Mouse (Mus musculus) CH12.LX (cell line): ENCODE data around the gene Sox12. TPM values are rescaled to one million over a fixed set of nuclear protein-coding genes. Genes with fewer than 3 reads are reported as not detected.
"Not testable (repeated sequence)": the region's sequence is repeated elsewhere in the genome, so short reads cannot be mapped to it uniquely, and the experiment has no call there.

Experiments
- DNase-seq: peaks from one replicate; pipeline ENCODE4 v3.0.0-alpha.2; 2013; ENCODE audit errors: extremely low read depth
- H3K27ac ChIP-seq: 2 replicates; pipeline ENCODE4 v1.5.1; 2012; ENCODE audit warnings: low read depth, mild to moderate bottlenecking, control low read depth, moderate library complexity; ENCODE audit not compliant: insufficient read depth
- H3K27me3 ChIP-seq: replicated peaks from 2 replicates; pipeline ENCODE3; 2012; ENCODE audit warnings: inconsistent platforms
- H3K36me3 ChIP-seq, 2 experiments: replicated peaks in 1 of 2; 2 replicates each; pipeline versions ENCODE3 to v1.6.1; 2012; ENCODE audit warnings: inconsistent platforms in 1 of 2, low read length in 1 of 2, mild to moderate bottlenecking in 1 of 2, mixed read lengths in 1 of 2, moderate library complexity in 1 of 2; ENCODE audit not compliant: control insufficient read depth in 1 of 2, insufficient read depth in 1 of 2
- H3K4me1 ChIP-seq, 2 experiments: 2 replicates each; pipeline ENCODE4 v1.6.1; 2012; ENCODE audit warnings: inconsistent platforms in 1 of 2, moderate library complexity in 1 of 2; ENCODE audit not compliant: insufficient read depth in 2 of 2, control insufficient read depth in 1 of 2
- H3K4me2 ChIP-seq: 2 replicates; pipeline ENCODE4 v1.6.1; 2012; ENCODE audit warnings: low read depth, mild to moderate bottlenecking, control low read depth; ENCODE audit not compliant: poor library complexity, insufficient read depth, severe bottlenecking
- H3K4me3 ChIP-seq, 3 experiments: fragments of 150-350 bp in 1 of 3; sonication (generic) in 1 of 3; replicated peaks in 1 of 3; 2 replicates each; pipeline versions ENCODE3 to v1.5.1; 2011 to 2012; ENCODE audit warnings: low read depth in 2 of 3, low read length in 2 of 3, mild to moderate bottlenecking in 2 of 3, moderate library complexity in 2 of 3, control low read depth in 1 of 3, improper control_type of control experiment in 1 of 3, inconsistent platforms in 1 of 3, mixed read lengths in 1 of 3; ENCODE audit not compliant: poor library complexity in 1 of 3
- H3K79me2 ChIP-seq: replicated peaks from 2 replicates; pipeline ENCODE4 v1.6.1; 2012; ENCODE audit warnings: mild to moderate bottlenecking, moderate library complexity; ENCODE audit not compliant: control insufficient read depth, poor library complexity, insufficient read depth, severe bottlenecking; ENCODE audit errors: extremely low read depth
- H3K9ac ChIP-seq: 2 replicates; pipeline ENCODE4 v1.6.1; 2012; ENCODE audit warnings: low read depth, mild to moderate bottlenecking, control low read depth, moderate library complexity; ENCODE audit not compliant: insufficient read depth
- H3K9me3 ChIP-seq: replicated peaks from 2 replicates; pipeline ENCODE3; 2012; ENCODE audit warnings: low read length, inconsistent platforms, mixed read lengths
- CTCF ChIP-seq, 2 experiments: IDR thresholded peaks in 1 of 2; conservative IDR thresholded peaks in 1 of 2; 2 replicates each; pipeline ENCODE4 v1.5.1; 2011 to 2012; ENCODE audit warnings: low read depth in 2 of 2, low read length in 2 of 2, improper control_type of control experiment in 1 of 2, inconsistent platforms in 1 of 2, mild to moderate bottlenecking in 1 of 2, moderate library complexity in 1 of 2
- ELF1 ChIP-seq: IDR thresholded peaks from 2 replicates; pipeline ENCODE4 v1.6.1; 2014; ENCODE audit warnings: low read depth, mild to moderate bottlenecking, inconsistent platforms, low read length, improper control_type of control experiment
- ETS1 ChIP-seq: conservative IDR thresholded peaks from 2 replicates; pipeline ENCODE4 v1.6.1; 2012; ENCODE audit warnings: low read depth, mild to moderate bottlenecking, inconsistent platforms, low read length, improper control_type of control experiment, moderate library complexity
- GABPA ChIP-seq: IDR thresholded peaks from 2 replicates; pipeline ENCODE4 v1.6.1; 2012; ENCODE audit warnings: low read depth, low read length, improper control_type of control experiment, inconsistent platforms; ENCODE audit not compliant: insufficient replicate concordance
- HCFC1 ChIP-seq: IDR thresholded peaks from 2 replicates; pipeline ENCODE4 v1.6.1; 2012; ENCODE audit warnings: low read depth, mild to moderate bottlenecking, inconsistent platforms, low read length, improper control_type of control experiment
- JUND ChIP-seq: conservative IDR thresholded peaks from 2 replicates; pipeline ENCODE4 v1.6.1; 2011; ENCODE audit warnings: low read depth, low read length, improper control_type of control experiment
- KAT2A ChIP-seq: IDR thresholded peaks from 2 replicates; pipeline ENCODE4 v1.6.1; 2012; ENCODE audit warnings: low read length, improper control_type of control experiment, inconsistent platforms; ENCODE audit not compliant: insufficient replicate concordance
- MAZ ChIP-seq: IDR thresholded peaks from 2 replicates; pipeline ENCODE4 v1.6.1; 2012; ENCODE audit warnings: low read depth, mild to moderate bottlenecking, inconsistent platforms, low read length, improper control_type of control experiment, moderate library complexity
- MEF2A ChIP-seq: IDR thresholded peaks from 2 replicates; pipeline ENCODE4 v1.6.1; 2014; ENCODE audit warnings: low read depth, mild to moderate bottlenecking, inconsistent platforms, low read length, improper control_type of control experiment, borderline replicate concordance
- NRF1 ChIP-seq: IDR thresholded peaks from 2 replicates; pipeline ENCODE4 v1.6.1; 2014; ENCODE audit warnings: low read depth, mild to moderate bottlenecking, inconsistent platforms, low read length, improper control_type of control experiment, moderate library complexity
- PAX5 ChIP-seq: IDR thresholded peaks from 2 replicates; pipeline ENCODE4 v1.6.1; 2012; ENCODE audit warnings: low read length, inconsistent platforms, mixed read lengths
- POLR2AphosphoS2 ChIP-seq: IDR thresholded peaks from 2 replicates; pipeline ENCODE4 v1.6.1; 2011; ENCODE audit warnings: low read depth, low read length, improper control_type of control experiment
- SMC3 ChIP-seq: IDR thresholded peaks from 2 replicates; pipeline ENCODE4 v1.6.1; 2011; ENCODE audit warnings: low read depth, low read length, improper control_type of control experiment
- TCF12 ChIP-seq: IDR thresholded peaks from 2 replicates; pipeline ENCODE4 v1.6.1; 2014; ENCODE audit warnings: low read depth, mild to moderate bottlenecking, inconsistent platforms, low read length, improper control_type of control experiment
- USF1 ChIP-seq: IDR thresholded peaks from 2 replicates; pipeline ENCODE4 v1.6.1; 2014; ENCODE audit warnings: low read depth, mild to moderate bottlenecking, inconsistent platforms, low read length, improper control_type of control experiment
- USF2 ChIP-seq: conservative IDR thresholded peaks from 2 replicates; pipeline ENCODE4 v1.6.1; 2011; ENCODE audit warnings: low read depth, low read length, improper control_type of control experiment
- ZKSCAN1 ChIP-seq: IDR thresholded peaks from 2 replicates; pipeline ENCODE4 v1.6.1; 2012; ENCODE audit warnings: low read depth, inconsistent platforms, low read length, improper control_type of control experiment, borderline replicate concordance
- dilution Hi-C: fragments of 300-500 bp; cut with MboI; formaldehyde crosslinking; loops from 2 replicates; pipeline ENCODE4 v1.14.3; 2020; ENCODE audit warnings: low sequenced_read_pairs; ENCODE audit not compliant: extremely low pct_unique_long_range_greater_than_20kb, extremely low pct_ligation_motif_present
- in situ Hi-C: fragments of 300-500 bp; cut with MboI; formaldehyde crosslinking; loops from 3 replicates; pipeline ENCODE4 v1.14.3; 2019; ENCODE audit warnings: low sequenced_read_pairs, low pct_ligation_motif_present, low pct_unique_long_range_greater_than_20kb, mixed read lengths
- polyA plus RNA-seq: library from polyadenylated mRNA; unstranded; fragments of >175 nt; gene quantifications from 2 replicates; pipeline ENCODE4 v1.2.1, GENCODE M21; 2012; ENCODE audit warnings: low read depth; ENCODE audit not compliant: insufficient read length
- total RNA-seq, 2 experiments: library from RNA; depleted of rRNA; stranded (reverse); fragments of 300-350 nt in 1 of 2; fragments of >200 nt in 1 of 2; gene quantifications; 2 replicates each; pipeline ENCODE4 v1.2.3; 2012 to 2014

The Sox12 gene
- total and polyA plus RNA-seq, 3 experiments = 0.09 TPM; not detected in 2

GRCm38 (mm10) chr2:152359616-152360015, 38.2 kb downstream of the Sox12 start:
- in situ Hi-C loops = loop anchor here (10.0 kb wide), 2 partner anchors 245 to 335 kb away; no protein-coding TSS in a partner anchor
- Histone ChIP-seq H3K79me2 (no peaks in the 10 kb centered on the region), H3K4me1 (peaks cover 15 to 16% of the 10 kb centered on the region in 2 experiments), H3K27ac (no peak overlapping the region), H3K9ac (no peak overlapping the region), H3K36me3 (no peaks in the 10 kb centered on the region), H3K4me2 (no peak overlapping the region), H3K9me3 (peaks cover 3% of the 10 kb centered on the region), H3K4me3 (no peak overlapping the region), H3K27me3 (peaks cover 30% of the 10 kb centered on the region)
- no peak for DNase-seq
- dilution Hi-C loops = no loop called here
- no peak for TF ChIP-seq TCF12
- no peak for TF ChIP-seq MAZ
- no peak for TF ChIP-seq ZKSCAN1
- TF ChIP-seq POLR2AphosphoS2 = no peak
- TF ChIP-seq SMC3 = no peak
- TF ChIP-seq HCFC1 = no peak
- TF ChIP-seq USF1 = no peak
- no peak for TF ChIP-seq KAT2A
- TF ChIP-seq, all 38 proteins: peak for 0

- H3K9ac ChIP-seq, H3K4me2 ChIP-seq, H3K9me3 ChIP-seq, H3K27ac ChIP-seq, H3K79me2 ChIP-seq, H3K36me3 ChIP-seq, H3K4me3 ChIP-seq, DNase-seq, in situ Hi-C loops, dilution Hi-C loops: not testable (repeated sequence)
- Histone ChIP-seq H3K4me1 (peaks cover 15% of the 10 kb centered on the region in 2 experiments), H3K27me3 (peaks cover 30% of the 10 kb centered on the region)
- peak in 1 of 2 experiments; percentile 45; a peak in 2 of 4 replicates for TF ChIP-seq CTCF (conservative IDR thresholded peaks at IDR 0.05 in 1 of 2, IDR thresholded peaks at IDR 0.05 in 1 of 2; ENCODE audit: low read depth in 2 of 2, low read length in 2 of 2)
Measured at GRCm38 (mm10) chr2:152358977-152359376, 38.9 kb downstream of the Sox12 start.

GRCm38 (mm10) chr2:152357254-152357653, 40.6 kb downstream of the Sox12 start:
- no peaks in the 10 kb centered on the region for H3K79me2 ChIP-seq
- in situ Hi-C loops (no loop called here), dilution Hi-C loops (no loop called here)
- no peak overlapping the region for H3K9ac ChIP-seq
- H3K27me3 ChIP-seq = peaks cover 30% of the 10 kb centered on the region
- H3K4me1 ChIP-seq = peaks cover 8 to 10% of the 10 kb centered on the region in 2 experiments; a peak in 3 of 4 replicates
- DNase-seq = no peak
- H3K36me3 ChIP-seq = no peaks in the 10 kb centered on the region
- H3K4me3 ChIP-seq = no peak overlapping the region
- peaks cover 3% of the 10 kb centered on the region for H3K9me3 ChIP-seq
- H3K4me2 ChIP-seq = no peak overlapping the region
- H3K27ac ChIP-seq = no peak overlapping the region
- TF ChIP-seq MEF2A (no peak), USF2 (no peak), NRF1 (no peak), SMC3 (no peak), JUND (no peak), USF1 (no peak), ELF1 (no peak), GABPA (no peak), ETS1 (no peak), PAX5 (no peak)
